Mouse (Mus musculus) adrenal gland, postnatal 4 days (tissue): ENCODE results near the gene Itgae. TPM values are rescaled to one million over a fixed set of nuclear protein-coding genes. Genes with fewer than 3 reads are reported as not detected.

Source experiments
- DNase-seq, 2 experiments: peaks; one replicate each; pipeline ENCODE4 v3.0.0; 2021 to 2022; ENCODE audit warnings: low spot score in 2 of 2, mixed read lengths in 2 of 2
- total RNA-seq, 2 experiments: library from RNA; stranded (reverse); gene quantifications; 2 replicates each; pipeline ENCODE4 v1.2.3; 2021

Gene Itgae
- total RNA-seq, 2 experiments from 2014 or later, result 0.42 to 0.45 TPM

DNA sequence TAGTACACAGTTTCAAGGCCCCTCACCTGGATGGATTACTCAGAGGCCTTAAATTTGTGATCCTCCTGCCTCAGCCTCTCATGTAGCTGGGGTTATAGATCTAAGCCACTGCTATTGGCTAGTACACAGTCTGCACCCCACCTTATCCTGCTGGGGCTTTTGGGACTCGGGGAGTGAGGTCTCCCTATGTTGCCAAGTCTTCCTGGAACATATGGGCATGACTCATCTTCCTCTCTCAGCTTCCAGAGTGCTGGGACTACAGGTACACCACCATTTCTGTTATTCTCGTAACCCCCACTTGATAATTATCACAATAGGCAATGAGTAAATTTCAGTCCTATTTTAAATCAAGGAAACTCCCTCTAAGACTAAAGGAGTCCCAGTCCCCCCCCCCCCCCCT lies 104.1 kb downstream of the Itgae start:
- DNase-seq, result no peak

Other genes starting within 250 kb of the Itgae start
- 10 to 100 TPM; 16.6 to 18.3 TPM for gene Atp2a3, start 129.4 kb upstream of the Itgae start, total RNA-seq
- 1 to 10 TPM; 1.3 to 3.2 TPM for gene P2rx1, start 91.5 kb upstream of the Itgae start, total RNA-seq
- gene Camkk1, start 71.6 kb upstream of the Itgae start, total RNA-seq, result 1 to 10 TPM; 2.5 to 2.6 TPM
- gene Ncbp3, start 42.8 kb upstream of the Itgae start, total RNA-seq, result 10 to 100 TPM; 15.2 to 17.2 TPM
- 1 to 10 TPM; 4.6 to 5.9 TPM for gene Haspin, start 47.7 kb downstream of the Itgae start, total RNA-seq
- 1 to 10 TPM; 1.8 to 2.7 TPM for gene P2rx5, start 69.8 kb downstream of the Itgae start, total RNA-seq
- gene Emc6, start 86.5 kb downstream of the Itgae start, total RNA-seq, result 10 to 100 TPM; 60.5 to 72.1 TPM
- gene Tax1bp3, start 86.5 kb downstream of the Itgae start, total RNA-seq, result 10 to 100 TPM; 74.0 to 82.4 TPM
- gene Ctns, start 108.5 kb downstream of the Itgae start, total RNA-seq, result 10 to 100 TPM; 19.1 to 19.4 TPM
- 1 to 10 TPM; 6.8 to 9.0 TPM for gene Shpk, start 108.9 kb downstream of the Itgae start, total RNA-seq
- gene Trpv1, start 143.7 kb downstream of the Itgae start, total RNA-seq, result under 1 TPM; 0.14 to 0.22 TPM
- under 1 TPM; 0.08 to 0.17 TPM for gene Trpv3, start 176.8 kb downstream of the Itgae start, total RNA-seq
- gene Aspa, start 239.0 kb downstream of the Itgae start, total RNA-seq, result 10 to 100 TPM in 1 of 2 experiments, 1 to 10 TPM in 1; 7.7 to 12.0 TPM
- gene Gm49340, start 239.2 kb downstream of the Itgae start, total RNA-seq, result not detected
- gene Spata22, start 239.2 kb downstream of the Itgae start, total RNA-seq, result under 1 TPM; 0.22 to 0.56 TPM